Mouse (Mus musculus): ENCODE measurements around the gene Rbm25. TPM values are rescaled to one million over a fixed set of nuclear protein-coding genes. Genes with fewer than 3 reads are reported as not detected.

The Rbm25 gene
- polyA plus RNA-seq, 1 experiment from 2014 or later: 284 TPM

DNA sequence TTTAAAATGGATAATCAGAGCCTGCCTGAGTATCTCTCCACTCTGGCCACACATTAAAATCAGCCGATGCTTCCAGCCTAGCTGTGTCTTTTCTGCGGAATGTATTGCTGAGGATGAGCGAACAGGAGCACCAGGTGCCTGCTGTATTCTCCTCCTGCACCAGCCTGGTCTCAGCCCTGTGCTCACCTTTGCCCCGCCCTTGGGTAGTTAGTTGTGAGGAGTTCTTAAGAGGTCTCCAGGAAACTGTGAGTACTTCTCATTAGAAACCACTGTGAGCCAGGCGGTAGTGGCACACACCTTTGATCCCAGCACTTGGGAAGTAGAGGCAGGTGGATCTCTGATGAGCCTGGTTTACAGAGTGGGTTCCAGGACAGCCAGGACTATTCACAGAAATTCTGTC, 101.2 kb downstream of the Rbm25 start:
- Histone ChIP-seq H3K4me2 (replicated peaks; ENCODE audit: low read depth, low read length) (no peak overlapping the region), H3K9me3 (ENCODE audit: control insufficient read depth, low read length) (no peaks in the 10 kb centered on the region), H3K27me3 (ENCODE audit: control insufficient read depth, insufficient read depth, low read length) (no peaks in the 10 kb centered on the region), H3K4me3 (ENCODE audit: low read length) (no peak overlapping the region), H3K4me1 (ENCODE audit: control insufficient read depth, insufficient read depth, low read length) (no peaks in the 10 kb centered on the region), H3K36me3 (ENCODE audit: control insufficient read depth, insufficient read depth, low read length) (peaks cover 73% of the 10 kb centered on the region), H3K27ac (ENCODE audit: low read depth, low read length) (no peak overlapping the region), H3K9ac (ENCODE audit: low read depth, low read length) (no peak overlapping the region)
- 94% methylated on average over 5 of the region's 5 CpGs for WGBS
- ATAC-seq (ENCODE audit: low FRiP score, low TSS enrichment): no peak

Other genes starting within 250 kb of the Rbm25 start
- gene Dpf3, start 143.5 kb upstream of the Rbm25 start, polyA plus RNA-seq (2014; fragmentation: Nextera tagmentation; extraction: Ambion mirVana): 14.5 and 15.5 TPM in 2 replicates
- gene Dcaf4, start 110.8 kb upstream of the Rbm25 start, polyA plus RNA-seq (2014; fragmentation: Nextera tagmentation; extraction: Ambion mirVana): 27.4 and 28.1 TPM in 2 replicates
- gene Zfyve1, start 34.0 kb upstream of the Rbm25 start, polyA plus RNA-seq (2014; fragmentation: Nextera tagmentation; extraction: Ambion mirVana): 11.2 and 16.9 TPM in 2 replicates
- 43.2 and 72.9 TPM in 2 replicates for gene Psen1, start 56.9 kb downstream of the Rbm25 start, polyA plus RNA-seq (2014; fragmentation: Nextera tagmentation; extraction: Ambion mirVana)
- 0.31 and 0.53 TPM in 2 replicates for gene Papln, start 132.4 kb downstream of the Rbm25 start, polyA plus RNA-seq (2014; fragmentation: Nextera tagmentation; extraction: Ambion mirVana)